Mouse (Mus musculus): Measurements from ENCODE around the gene Sema6c.
A peak's percentile ranks its signal among the peaks of the same experiment; 100 is the strongest.

Sema6c gene

DNA sequence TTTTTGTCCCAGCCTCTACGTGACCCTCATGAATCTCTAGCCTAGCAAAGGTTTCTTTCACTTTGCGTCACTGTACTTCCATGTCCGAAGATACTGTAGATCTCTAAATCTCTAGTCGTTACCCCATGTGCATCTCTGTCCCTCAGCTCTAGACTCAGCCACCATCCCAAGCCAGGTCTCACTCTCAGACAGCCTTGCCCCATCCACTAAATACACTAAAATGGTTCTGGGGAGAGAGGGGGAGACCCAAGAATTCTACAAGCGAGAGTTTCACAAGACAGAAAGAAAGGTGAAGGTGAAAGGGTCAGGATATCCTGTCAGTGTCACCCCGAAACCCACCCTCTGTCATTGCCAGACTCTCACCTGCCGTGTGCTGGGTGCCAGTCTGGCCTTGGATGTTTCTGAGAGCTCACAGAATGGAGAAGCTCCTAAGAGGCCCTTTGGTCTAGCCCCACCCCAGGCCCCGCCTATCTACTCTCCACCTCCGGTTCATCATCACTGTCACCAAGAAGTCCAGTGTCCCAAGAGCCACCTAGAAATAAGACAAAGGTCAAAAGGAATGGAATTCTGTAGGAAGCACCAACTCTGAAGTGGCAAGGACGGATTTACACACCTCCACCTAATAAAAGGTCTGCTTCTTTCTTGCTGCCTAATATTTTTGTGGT, 18.2 kb upstream of the Sema6c start, which contains the start of gene Tnfaip8l2:
Gene Tnfaip8l2 (minus strand): TSS at position 409 of the 665 bp plus-strand sequence.
- DNase-seq (ENCODE audit: low spot score in 2 of 2), result peak; percentile 37 to 81

DNA sequence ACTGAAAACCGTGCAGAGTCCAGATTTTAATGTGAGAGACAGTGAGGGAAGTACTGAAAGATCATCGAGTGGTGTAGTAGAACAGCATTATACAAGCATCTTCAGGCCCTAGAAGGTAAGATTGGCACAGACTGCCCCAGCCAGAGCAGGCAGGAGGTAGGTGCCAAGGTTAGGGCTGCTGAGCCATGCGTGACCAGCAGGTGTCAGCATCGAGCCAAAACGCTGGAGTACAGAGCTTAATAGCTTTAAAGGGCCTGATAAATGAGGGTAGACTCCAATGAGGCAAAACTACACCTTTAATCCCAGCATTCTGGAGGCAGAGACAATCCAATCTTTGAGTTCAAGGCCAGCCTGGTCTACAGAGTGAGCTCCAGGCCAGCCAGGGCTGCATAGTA, 17.6 kb upstream of the Sema6c start:
- peak; percentile 86 to 93 for DNase-seq (ENCODE audit: low spot score in 2 of 2)

GRCm38 (mm10) chr3:95147924-95148323, 12.3 kb upstream of the Sema6c start:
- no peak for DNase-seq (ENCODE audit: low spot score in 2 of 2)

DNA sequence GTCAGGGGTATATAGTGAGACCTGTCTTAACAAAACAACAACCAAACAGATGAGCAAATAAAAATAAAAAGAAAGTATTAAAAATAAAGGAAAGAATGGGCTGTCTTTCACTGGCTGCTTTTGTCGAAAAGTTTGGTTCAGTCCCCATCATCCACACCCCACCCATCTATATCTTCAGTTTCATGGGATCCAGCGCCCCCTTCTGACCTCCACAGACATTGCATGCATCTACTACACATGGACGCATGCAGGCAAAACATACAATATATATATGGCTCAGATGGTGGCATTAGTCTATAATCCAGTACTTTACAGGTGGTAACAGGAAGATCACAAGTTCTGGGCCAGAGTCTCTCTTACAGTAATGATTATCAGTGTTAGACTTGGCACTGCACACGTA, 6.4 kb upstream of the Sema6c start:
- peak; percentile 50 to 80 for DNase-seq (ENCODE audit: low spot score in 2 of 2)

GRCm38 (mm10) chr3:95159511-95159986, 708 bp upstream of the Sema6c start:
- DNase-seq (ENCODE audit: low spot score in 2 of 2), result no peak

DNA sequence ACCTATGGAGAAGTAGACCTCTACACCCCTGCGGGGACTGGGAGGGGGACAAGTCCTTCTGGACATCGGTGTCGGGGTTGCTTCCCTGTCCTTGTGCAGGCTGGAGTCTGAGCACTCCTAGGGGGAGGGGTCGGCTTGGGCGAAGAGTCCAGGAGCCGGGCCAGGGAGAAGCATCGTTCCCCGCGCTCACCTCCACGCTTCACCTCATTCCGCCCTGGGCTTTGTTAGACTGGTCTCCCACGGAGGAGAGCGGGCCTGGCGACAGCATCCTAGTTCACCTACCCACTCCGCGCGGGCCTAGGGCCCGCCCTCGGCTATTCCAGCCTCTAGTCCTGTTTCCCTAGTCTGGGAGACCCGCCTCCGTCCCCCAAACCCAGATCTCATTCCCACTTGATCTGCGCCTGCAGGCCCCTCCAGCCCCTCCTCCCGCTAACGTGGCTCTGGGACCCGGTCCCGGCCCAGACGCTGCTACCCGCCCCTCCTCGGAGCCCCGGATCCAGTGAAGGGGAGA, 839 bp downstream of the Sema6c start:
- peak in 1 of 2 experiments; percentile 37 for DNase-seq (ENCODE audit: low spot score in 2 of 2)

DNA sequence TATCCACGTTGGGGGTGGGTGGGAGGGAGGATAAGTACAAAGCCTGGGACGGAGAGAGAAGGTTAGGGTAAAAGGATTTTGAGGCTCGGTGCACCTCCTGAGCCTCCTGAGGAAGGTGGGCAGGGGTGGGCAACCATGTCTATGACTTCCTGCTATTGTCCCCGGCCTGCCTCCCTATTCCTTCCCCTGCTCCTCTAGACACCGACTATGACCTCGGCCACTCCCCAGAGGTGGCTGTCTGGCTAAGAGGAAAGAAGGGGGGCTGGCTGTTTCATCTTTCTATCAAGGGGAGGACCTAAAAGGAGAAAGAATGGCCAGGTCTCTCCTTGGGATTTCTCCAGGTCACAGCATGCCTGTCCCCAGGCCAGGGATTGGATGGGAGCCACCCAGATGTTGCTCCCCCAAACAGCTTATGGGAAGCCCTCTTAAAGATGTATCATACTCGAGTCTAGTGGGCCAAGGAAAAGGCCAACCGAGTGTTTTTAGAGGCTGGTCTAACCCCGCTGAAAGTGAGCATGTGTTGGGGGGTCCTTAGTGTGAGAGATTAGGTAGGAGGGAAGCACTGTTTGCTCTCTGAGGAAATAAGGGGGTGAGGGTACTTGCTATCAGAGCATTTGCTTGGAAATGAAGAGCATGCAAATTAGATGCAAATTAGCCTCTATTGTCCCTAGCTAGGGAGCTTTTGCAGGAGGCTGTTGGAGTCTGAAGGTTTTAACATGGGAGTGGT, 1.5 kb downstream of the Sema6c start:
- peak in 1 of 2 experiments; percentile 16 for DNase-seq (ENCODE audit: low spot score in 2 of 2)

GRCm38 (mm10) chr3:95162345-95162628, 2.0 kb downstream of the Sema6c start:
- no peak for DNase-seq (ENCODE audit: low spot score in 2 of 2)

DNA sequence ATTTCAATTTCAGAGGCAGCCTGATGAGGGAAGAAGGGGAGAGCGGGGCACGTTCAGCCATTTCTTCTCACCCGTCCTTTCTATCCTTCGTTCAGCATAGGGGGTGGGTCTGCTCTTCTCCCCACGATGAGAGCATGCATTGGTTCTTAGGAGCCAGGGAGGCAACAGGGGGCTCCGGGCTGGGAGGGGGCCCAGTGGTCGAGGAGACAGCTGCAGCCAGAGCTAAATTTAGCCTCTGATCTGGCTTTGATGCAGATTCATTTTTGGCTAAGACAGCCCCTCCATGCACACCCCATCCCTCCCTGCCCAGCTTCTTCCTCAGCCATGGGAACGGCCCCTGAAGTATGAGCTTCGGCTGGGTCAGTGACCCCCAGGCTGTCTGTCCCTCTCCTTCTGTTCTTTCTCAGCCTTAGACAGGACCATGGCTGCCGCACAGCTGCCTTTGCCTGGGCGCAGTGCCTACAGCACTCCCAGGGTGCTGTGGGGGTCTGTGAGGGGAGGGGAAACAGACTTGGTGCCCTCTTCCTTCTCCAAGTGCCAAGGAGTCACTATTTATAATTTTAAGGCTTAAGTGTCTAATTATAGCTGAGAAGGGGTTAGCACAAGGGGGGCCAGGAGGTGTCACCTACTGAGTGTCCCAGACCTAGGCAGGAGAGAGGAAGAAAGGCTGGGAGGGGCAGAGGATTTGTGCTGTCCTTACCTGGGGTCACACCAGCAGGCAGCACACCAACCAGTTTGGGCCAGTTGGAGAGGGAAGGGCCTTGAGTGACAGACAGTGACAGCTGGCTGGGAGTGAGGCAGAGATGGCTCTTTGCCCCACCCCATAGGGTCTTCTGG, 3.4 kb downstream of the Sema6c start:
- no peak for DNase-seq (ENCODE audit: low spot score in 2 of 2)

DNA sequence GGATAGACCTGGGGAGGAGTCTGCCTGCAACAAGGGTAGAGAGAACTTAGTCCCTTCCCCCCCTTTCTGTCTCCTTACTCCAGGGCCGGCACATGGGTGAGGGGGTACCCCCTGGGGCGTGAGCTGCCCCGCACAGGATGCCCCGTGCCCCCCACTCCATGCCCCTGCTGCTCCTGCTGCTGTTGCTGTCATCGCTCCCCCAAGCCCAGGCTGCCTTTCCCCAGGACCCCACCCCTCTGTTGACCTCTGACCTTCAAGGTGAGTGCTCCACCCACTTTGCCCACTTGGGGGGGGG, 3.9 kb downstream of the Sema6c start:
- DNase-seq (ENCODE audit: low spot score in 2 of 2), result no peak

DNA sequence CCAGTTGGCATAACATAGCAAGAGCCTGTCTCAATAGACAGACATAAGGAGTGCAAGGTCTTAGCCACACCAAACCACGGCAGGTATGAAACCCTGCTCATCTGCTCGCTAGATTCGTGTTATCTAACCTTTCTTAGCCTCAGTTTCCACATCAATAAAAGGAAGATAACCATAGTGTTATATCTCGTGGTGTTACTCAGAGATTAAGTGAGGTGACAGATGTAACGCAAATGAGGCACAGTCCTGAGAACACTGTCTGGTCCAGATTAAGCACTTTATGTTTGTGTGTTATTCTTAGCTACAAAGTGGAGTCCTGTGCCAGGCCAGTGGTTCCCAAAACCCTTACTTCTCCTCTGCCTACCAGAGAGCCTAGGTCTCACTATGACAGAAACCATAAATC, 4.6 kb downstream of the Sema6c start:
- DNase-seq (ENCODE audit: low spot score in 2 of 2), result no peak

- DNase-seq (ENCODE audit: low spot score in 2 of 2), result no peak
Observed at GRCm38 (mm10) chr3:95169996-95170395, 9.7 kb downstream of the Sema6c start.

GRCm38 (mm10) chr3:95171105-95171504, 10.8 kb downstream of the Sema6c start:
- DNase-seq (ENCODE audit: low spot score in 2 of 2), result no peak

- DNase-seq (ENCODE audit: low spot score in 2 of 2), result peak in 1 of 2 experiments; percentile 23
Observed at GRCm38 (mm10) chr3:95172526-95173255, 12.4 kb downstream of the Sema6c start.

- DNase-seq (ENCODE audit: low spot score in 2 of 2), result peak; percentile 24 to 32
Observed at GRCm38 (mm10) chr3:95173256-95173949, 13.1 kb downstream of the Sema6c start.

GRCm38 (mm10) chr3:95174011-95174592, 13.8 kb downstream of the Sema6c start:
- DNase-seq (ENCODE audit: low spot score in 2 of 2), result peak; percentile 84 to 91

DNA sequence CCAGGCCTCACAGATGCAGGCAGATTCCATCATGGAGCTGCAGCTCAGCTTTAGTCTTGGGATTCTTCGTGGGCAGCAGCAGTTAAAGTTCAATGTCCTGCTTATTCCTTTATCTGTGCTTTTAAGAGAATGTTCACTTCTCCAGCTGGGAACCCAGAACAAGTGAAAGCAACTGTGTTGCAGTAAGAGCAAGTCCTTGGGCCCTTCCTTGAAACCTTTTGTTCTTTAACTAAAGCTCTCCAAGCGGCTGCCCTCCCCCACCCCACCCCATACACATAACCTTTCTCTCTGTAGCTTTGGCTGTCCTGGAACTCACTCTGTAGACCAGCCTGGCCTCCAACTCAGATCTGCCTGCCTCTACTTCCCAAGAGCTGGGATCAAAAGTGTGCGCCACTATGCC, 16.2 kb downstream of the Sema6c start:
- no peak for DNase-seq (ENCODE audit: low spot score in 2 of 2)

- DNase-seq (ENCODE audit: low spot score in 2 of 2), result no peak
Observed at GRCm38 (mm10) chr3:95177583-95177982, 17.3 kb downstream of the Sema6c start.

- no peak for DNase-seq (ENCODE audit: low spot score in 2 of 2)
Observed at GRCm38 (mm10) chr3:95178948-95179347, 18.7 kb downstream of the Sema6c start.

DNA sequence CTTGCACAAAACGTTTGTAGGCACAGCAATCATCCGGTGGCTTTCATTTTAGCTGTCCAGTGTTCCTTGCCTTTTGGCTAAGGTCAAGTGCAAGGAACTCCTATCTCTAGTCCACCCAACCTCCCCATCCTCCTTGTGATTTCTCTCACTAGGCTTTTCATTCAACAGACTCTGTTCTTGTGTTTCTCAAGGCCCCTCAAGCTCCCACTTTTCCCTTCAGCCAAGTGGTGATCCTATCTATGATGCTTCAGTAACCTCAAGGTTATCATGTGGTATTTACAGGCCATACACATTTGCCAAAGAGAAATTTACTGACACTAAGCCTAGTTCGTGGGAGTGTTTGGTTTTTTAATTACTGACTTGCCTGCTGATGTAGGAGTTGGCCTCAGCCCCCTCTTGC, 19.6 kb downstream of the Sema6c start:
- DNase-seq (ENCODE audit: low spot score in 2 of 2), result no peak

GRCm38 (mm10) chr3:95181841-95182240, 21.6 kb downstream of the Sema6c start:
- no peak for DNase-seq (ENCODE audit: low spot score in 2 of 2)
